Mouse (Mus musculus) heart, adult 18-20 months (tissue): ENCODE measurements around the gene Cish. TPM values are rescaled to one million over a fixed set of nuclear protein-coding genes. Genes with fewer than 3 reads are reported as not detected.

Experiments
- DNase-seq, 2 experiments: peaks; one replicate each; pipeline ENCODE4 v3.0.0; 2021 to 2022; ENCODE audit warnings: mixed read lengths in 1 of 2
- total RNA-seq, 2 experiments: library from RNA; stranded (reverse); gene quantifications; 2 replicates each; pipeline ENCODE4 v1.2.3; 2021

Gene Cish
- total RNA-seq, 2 experiments from 2014 or later: 120 to 131 TPM

DNA sequence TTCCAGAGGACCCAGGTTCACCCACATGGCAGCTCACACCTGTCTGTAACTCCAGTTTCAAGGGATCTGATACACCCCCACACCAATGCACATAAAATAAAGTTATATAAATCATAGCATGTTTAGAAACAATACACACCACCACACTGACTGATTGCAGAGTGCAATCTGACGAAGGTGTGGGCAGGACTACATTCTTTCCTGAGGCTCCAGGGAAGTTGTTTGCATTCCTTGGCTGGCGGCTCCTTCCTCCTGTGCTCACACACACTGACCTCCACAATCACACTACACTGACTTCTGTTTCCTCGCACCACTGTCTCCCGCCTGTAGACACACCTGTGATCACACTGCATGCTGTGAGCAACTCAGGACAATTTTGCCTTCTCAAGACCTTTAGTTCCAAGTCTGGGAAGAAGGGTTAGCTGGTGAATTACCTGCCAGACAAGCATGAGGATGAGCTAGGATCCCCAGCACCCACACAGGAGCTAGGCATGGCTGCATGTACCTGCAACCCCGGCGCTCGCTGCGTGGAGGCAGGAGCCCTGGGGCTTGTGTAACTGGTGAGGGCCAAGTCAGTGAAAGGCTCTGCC lies 26.7 kb downstream of the Cish start:
- DNase-seq: peak in 1 of 2 experiments; percentile 33

DNA sequence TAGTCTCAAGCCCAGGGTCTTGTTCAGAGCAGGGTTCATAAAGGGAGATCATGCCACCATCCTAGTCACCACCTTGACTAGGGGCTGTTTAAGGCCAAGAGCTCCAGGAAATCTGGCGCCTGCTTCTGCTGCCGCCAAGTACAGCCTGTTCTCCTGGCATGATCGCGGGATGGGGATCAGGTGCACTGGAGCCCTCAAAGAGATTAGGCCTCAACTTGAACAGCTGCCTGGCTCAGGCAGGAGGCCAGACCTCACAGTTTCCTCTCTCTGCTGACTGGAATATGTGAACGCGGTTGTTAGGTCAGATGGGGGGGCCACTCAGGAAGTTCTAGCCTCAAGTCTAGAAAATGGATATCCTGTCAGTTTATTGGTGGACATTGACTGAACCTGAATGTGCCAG lies 27.7 kb downstream of the Cish start:
- DNase-seq: peak; percentile 92 to 94

DNA sequence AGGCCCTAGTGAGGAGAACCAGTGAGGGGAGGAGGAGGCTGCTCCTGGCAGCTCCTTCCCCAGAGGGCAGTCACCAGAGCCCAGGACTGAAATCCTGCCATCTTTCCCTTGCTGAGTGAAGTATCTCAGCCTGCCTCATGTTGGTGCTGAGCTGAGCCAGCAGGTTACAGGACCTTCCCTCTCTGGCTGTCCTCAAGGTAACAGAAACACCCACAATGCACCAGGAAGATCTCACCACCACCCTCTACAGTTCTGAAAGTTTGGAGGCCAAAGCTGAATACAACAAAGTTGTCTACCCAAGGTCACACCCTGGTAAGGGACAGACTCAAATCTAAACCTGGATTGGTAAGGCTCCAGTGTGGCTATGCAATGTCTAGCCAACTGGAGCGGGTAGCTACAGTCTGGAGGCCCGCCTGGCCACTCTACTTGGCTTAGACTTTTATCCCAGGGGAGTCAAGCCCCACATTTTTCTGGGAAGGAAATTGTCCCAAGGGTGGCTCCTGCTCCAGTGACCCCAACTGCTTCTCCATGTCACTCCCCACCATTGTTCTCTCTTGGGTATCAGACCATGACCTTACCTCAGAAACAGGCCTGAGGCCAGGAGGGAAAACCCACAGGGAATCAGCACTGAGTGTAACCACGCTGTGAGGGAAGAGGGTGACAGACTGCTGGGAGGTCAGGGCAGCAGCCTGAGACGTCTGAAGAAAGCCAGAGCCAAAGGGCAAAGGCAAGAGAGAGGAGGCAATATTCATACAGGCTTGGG lies 29.2 kb downstream of the Cish start:
- peak; percentile 38 to 61 for DNase-seq

DNA sequence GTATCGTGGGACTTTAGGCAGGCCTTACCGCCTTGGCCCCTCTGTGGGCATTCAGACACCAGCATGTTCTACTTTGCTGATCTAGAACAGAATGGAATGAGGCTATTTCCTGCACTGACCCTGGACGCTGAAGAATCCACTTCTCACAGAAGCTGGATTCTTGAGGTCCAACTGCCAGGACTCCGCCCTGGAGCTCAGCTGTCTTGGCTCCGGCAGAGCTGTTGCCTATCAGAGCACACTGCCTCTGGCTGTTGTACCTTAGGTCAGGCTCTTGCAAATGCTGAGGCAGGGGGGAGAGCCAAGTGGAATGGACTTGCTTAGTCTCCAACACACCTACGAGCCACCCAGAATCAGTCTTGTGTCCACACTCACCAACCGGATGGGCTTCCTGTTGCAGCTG lies 30.1 kb downstream of the Cish start:
- peak; percentile 62 to 73 for DNase-seq

DNA sequence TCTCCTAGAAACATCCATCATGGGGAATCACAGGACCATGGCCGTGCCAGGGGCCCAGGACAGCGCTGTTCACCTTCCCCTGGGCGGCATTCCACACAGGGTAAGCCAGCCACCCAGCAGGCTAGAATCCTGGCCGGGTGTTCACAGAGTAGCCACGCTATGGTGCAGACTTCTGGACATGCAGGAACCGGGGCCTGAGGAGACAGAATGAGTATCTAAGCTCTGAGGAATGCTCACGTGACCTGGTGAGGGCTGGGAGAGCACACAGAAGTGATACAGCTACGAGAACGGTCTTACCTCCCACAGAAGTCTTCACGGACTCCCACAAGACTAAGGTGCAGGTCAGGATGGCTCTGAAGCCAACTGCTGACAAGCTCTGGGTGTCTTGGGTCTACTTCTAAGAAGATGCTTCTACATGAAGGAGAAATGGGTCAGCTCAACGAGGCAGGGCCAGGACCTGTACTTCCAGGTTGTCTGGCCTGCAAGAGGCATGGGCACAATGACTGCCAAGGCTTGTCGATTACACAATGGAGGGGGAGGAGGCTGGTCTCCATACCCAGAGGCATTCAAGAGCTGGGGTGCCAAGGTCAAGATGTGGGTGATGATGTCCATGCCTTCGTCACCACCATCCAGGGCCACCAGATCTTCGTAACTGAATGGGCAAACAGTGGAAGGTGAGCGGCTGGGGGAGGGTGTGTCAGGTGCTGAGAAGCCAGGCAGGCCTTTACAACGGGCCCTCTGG lies 32.2 kb downstream of the Cish start:
- no peak for DNase-seq

DNA sequence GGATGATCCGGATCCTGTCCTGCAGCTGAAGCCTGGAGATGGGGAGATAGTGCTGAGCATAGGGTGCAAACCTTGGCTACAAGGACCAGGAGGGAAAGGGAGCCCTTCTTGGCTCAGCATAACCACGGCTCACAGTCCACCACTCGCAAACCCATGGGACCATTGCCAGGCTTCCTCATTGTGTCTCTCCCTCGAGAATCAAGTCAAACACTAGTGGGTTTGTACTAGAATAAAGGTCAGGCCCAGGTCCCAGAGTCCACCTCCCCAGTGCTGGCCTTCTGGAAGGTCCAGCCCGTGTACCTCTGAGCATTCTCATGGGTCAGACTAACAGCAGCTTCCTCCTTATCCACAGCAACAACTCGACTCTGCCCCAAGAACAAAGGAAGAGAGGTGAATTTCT lies 35.0 kb downstream of the Cish start:
- DNase-seq: no peak

DNA sequence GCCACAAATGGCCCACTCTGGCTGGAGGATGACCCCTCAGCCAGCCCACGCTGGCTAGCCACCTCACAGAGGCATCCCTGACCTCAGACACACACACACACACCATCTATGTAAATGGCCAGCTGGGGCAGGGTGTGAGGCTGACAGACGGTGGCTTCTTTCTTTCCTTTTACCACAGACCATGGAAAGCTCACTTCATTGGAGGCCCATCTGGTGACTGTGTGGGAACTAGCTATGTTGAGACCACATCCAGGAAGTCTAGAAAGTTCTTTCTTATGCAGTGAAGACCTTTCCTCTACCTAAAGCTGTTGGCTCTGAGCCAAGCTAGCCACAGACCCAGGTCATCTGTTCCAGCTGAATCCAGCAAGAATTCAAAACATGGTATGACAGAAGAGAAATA lies 37.9 kb downstream of the Cish start:
- no peak for DNase-seq

DNA sequence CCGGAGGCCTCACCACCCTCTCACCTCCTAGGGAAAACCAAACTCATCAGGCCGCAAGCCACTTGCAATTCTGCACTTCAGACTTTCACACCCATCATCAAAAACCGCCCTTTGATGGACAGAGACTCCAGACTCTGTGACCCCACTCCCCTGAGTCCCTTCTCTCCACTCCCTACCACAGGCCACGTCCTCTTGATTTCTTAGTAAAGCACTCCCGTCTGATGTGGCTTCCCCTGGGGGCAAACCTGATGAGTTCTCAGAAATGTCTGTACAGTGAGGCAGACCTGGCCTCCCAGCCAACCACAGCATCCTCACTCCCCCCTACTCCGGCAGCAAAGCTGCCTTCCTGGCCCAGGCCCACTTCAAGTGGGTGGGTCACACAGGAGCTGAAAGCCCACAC lies 38.5 kb downstream of the Cish start:
- no peak for DNase-seq

DNA sequence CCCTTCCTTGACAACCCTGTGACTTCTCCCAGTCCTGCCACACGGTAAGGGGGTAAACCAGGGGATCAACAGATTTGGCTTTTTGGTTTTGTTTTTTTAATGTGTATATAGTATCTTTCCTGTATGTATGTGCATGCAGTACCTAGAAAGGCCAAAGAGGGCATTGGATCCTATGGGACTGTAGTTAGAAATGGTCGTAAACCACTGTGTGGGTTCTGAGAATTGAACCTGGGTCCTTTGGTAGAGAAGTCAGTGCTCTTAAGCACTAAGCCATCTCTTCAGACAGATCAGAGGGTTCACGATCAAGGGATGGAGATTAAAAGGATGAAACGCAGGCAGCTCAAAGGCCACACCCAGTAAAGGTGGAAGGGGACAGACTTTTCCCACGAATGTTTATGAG lies 39.2 kb downstream of the Cish start:
- no peak for DNase-seq

DNA sequence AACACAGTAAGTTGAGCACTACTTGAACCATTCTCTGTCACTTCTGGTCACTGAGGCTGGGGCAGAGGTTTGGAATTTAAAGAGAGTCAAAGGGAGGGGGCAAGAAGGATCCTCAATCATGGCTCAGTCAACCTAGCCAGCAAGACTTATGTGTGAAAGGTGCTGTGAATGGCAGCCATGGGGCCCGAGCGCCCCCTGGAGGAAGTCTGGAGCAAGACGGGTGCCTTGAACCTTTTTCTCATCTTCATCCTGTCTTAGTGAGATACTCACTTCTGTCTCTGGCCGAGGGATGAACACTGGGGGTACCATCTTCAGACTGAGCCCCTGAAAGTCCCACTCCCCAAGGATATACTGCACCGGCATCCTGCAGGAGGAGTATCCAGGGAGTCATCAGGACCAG lies 40.1 kb downstream of the Cish start:
- DNase-seq: peak; percentile 74 to 87

DNA sequence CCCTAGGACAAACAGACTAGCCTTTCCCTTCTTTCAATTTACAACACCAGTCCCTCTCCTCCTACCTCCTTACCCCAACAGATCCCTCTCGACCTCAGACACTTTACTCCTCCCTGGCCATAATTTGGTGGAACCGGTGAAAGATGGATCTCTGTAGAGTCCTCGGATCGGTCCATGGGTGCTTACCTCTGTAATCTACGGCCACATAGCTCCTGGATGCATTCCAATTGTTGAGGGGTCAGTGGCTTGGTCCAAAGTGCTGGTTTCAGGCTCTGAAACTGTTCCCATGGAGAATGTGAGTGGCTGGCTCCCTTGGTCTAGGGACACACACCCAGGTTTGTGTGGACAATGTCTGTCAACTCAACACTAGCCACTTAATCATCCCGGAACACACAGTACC lies 40.6 kb downstream of the Cish start:
- no peak for DNase-seq

DNA sequence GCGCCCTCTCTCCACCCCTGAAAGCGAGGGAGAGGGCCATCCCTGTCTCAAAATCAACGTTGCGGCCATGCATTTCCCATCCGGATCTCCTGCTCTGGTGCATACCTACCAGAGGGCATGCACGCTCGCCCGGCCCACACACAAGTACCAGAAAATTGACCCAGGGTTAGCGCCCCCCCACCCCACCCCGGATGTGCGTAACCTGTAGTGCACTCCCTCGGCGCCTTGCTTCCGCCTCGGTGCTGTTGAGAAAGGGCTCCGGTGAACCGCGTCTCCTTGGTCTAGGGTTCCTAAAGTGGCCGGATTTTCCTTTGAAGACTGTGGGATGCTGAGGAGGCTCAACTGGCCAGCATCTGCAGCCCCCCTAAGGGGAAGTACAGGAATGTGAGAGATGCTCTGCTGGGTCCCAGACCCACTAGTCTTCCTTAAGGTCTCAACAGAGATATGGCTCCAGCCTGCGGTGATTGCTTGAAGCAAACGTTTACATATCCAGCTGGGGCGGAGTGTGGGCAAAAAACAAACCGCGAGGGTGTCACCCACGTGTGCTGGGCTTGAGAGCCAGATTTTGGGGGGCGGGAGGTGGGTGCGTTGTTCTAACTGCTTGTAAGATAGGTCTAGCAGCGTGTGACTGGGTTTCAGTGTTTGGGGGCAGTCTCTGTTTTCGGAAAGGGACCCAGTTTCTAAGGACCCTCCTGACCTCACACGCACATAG lies 42.5 kb downstream of the Cish start, which contains the start of gene Hemk1:
Gene Hemk1 (minus strand): TSS at position 179 of the 712 bp plus-strand sequence.
- DNase-seq: peak; percentile 80 to 86

DNA sequence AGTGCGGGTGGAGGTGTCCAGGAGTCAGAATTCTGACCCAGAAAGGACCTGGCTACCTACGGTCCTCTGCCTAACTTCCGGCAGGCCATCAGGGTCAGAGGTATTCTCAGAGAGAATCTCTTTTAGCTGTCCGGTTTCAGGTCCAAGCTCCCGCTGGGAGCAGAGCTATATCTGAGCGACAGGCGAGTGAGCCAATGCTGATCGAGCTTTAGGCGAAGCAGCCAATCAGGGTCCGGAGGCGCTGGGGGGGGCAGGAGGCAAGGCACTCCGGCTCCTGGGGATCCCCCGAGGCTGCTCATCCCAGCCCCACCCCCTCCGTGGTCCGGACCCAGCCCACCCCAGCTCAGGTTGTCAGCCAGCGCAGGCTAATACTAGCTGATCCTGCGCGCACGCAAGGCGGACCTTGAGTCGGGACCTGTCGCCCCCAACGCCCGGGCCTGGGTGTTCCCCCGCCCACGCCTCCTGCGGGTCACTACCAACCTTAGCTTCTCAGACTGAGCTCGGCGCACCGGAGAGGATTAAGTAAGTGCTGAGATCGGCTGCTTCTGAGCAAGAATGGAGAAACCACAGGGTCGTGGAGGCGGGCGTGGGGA lies 44.5 kb downstream of the Cish start, which contains the start of gene 6430571L13Rik:
Gene 6430571L13Rik (plus strand): TSS at position 336 of the 593 bp plus-strand sequence.
- peak; percentile 96 to 97 for DNase-seq

DNA sequence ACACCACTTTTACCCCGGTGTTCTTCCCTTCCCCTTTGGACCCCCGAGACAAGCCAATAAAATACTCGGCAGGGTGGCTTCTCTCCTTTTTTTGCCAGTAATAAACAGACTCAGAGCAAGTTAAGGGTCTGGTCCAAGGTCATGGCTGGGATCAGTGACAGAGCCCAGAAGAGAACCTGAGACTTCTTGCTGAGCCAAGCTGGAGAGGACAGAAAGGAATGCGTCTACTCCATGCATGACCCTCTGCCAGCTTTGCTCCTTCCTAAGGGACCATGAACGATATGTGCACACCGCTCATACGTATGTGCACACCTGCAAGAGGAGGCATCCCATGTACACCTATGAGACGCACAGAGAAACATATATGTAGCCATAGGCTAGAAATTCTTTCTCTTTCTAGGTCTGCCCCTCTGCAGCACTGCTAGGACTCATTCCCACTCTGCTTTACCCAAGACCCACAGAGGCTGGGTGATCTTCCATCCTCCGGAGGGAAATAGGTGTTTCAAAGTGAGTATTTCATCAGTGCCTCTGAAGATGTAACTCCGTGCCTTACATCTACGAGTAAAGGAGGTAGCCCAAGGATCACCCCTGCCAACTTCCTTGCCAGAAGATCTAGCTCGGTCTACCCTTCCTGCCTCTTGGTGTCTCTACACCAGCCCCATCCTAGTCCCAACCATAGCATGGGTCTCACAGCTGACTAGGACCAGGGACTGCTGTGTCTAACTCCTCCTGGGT lies 45.3 kb downstream of the Cish start:
- no peak for DNase-seq

DNA sequence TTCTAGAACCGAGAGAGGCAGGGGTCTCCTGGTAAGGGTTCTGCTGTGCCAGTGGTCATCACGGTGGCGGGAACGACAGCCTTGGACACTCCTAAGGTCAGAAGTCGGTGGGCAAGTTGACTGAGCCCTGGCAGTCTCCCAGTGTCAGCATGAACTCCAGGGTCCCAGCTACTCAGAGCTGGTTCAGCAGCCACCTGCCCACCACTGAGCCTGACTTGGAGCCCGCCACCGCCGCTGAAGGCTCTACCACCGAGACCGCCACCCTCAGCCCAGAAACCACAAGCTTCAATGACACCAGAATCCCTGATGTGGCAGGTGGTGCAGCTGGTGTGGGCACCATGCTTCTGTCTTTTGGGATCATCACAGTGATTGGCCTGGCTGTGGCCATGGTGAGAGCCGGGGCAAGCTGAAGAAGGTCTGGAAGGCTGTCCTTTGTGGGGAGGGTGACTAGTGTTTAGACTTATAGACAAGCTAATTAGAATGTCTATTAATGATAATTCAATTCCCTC lies 46.4 kb downstream of the Cish start:
- no peak for DNase-seq

DNA sequence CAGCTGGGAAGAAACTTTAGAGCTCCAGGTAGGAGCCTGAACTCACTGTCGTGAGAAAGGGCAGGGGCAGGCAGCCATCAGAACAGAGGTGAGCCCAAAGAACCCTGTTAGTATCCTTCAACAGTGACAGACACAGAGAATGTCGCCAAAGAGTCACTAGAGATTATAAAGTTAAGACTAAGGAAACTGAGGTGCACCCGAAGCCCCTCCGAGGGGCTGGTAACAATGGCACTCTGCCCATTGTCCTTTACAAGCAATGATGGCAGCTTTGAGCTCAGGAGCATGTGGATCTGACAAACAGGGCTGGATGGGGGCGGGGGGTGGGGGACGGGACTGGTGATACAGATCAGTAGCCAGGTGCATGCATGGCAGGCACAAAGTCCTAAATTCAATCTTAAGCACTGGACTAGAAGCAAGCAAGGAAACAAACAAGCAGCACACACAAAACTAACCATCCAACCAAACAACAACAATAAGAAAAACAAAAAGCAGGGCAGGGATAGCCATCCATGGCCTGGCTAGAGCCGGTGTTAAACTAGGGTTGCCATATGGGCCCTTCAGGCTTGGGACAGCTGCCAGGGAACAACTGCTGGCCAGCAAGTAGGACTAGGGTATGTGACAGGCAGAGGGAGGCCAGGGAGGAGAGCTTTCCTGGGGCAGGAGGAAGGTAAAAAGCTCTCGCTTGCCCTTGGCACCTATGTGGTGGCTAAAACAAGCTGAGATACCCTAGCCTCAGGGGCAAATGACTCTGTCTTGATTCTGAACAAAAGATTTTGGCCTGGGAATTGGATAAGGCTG lies 47.5 kb downstream of the Cish start:
- DNase-seq: peak; percentile 56 to 68

DNA sequence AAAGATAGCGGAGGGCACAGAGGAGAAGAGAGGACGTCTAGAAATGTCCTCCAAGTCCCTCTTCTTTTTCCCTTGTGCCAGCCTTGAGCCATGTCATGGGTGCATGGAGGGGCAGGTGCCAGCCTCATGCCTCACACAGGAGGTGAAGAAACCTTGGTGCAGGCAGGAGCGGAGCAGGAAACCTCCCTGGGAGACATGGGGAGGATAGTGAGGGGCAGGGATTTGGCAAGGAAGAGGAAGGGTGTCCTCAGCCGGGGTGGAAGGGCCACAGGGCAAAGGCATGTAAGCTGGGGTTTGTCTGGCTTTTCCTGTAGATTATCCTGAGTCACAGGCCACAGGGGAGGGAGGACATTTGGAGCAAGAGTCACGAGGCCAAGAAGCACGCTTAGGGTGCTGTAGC lies 48.2 kb downstream of the Cish start:
- DNase-seq: no peak

DNA sequence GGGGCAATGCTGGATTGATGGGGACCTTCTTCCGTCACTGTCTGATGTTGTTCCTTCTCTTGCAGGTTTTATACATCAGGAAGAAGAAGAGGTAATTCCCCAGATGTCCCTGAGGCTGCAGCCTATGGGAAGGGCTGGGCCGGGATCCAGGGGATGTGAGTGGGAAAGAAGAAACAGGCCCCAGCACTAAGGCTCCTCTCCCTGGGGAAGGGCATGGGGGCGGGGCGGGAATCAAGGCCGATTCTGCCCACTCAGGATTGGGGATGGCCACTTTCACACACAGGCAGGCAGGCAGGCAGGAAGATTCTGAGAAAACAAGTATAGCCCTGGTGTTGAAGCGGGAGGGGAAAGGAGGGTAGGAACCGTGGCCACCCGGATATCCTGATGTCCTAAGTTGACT lies 50.3 kb downstream of the Cish start:
- no peak for DNase-seq

DNA sequence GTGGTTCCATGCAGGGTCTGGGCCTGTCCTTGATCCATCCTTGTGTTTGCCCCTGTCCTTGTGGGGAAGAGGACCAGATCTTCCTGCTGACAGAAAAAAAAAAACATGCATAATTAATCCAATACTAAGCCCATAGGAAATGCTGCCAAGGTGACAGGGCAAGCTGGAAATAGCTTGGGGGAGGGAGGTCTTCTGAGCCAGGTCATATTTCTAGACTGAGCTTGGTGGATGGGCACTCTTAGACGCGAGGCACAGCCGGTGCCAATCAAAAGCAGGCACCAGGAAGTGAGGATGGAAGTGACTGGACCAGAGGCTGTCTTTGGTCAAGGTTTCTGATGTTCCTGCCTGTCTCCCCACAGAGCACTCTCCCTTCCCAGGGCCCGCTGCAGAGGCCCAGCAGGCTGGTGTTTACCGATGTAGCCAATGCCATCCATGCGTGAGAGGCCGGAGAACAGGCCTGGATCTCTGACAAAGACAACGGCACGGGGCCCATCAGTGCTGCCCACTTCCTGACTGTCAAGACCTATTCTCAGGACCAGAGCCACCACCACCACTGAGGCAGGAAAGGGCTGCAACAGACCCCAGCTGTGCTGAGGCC lies 51.9 kb downstream of the Cish start:
- peak in 1 of 2 experiments; percentile 49 for DNase-seq

DNA sequence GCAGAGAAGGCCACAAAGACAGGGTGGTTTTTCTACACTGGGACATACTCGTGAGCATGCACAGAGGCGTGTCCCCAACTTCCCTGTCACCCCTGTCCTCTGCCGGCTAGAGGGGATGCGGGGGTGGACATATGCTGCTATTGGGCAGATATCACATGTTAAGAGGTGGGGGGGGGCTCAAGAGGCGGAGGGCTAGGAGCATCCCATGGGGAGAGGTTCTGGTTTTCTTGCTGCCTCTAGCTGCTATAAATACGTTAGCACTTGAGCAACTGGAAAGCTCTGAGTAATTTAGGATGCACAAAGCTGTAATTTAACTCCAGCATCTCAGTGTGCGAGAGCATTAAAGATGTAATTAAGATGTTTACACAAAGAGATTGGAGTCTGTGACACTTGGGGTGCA lies 53.5 kb downstream of the Cish start:
- DNase-seq: no peak
